Mouse (Mus musculus): Measurements from ENCODE around the gene 0610009B22Rik.

The 0610009B22Rik gene

GRCm38 (mm10) chr11:51658705-51659104, 30.0 kb downstream of the 0610009B22Rik start:
- DNase-seq, result peak; percentile 87 to 94

GRCm38 (mm10) chr11:51658291-51658690, 30.4 kb downstream of the 0610009B22Rik start:
- DNase-seq, result no peak

GRCm38 (mm10) chr11:51656798-51657521, 31.7 kb downstream of the 0610009B22Rik start:
- peak; percentile 78 to 96 for DNase-seq

GRCm38 (mm10) chr11:51654891-51655290, 33.8 kb downstream of the 0610009B22Rik start:
- no peak for DNase-seq

- no peak for DNase-seq
Measured at GRCm38 (mm10) chr11:51653736-51654135, 34.9 kb downstream of the 0610009B22Rik start.

- peak; percentile 42 to 66 for DNase-seq
Measured at GRCm38 (mm10) chr11:51652889-51653418, 35.7 kb downstream of the 0610009B22Rik start.

GRCm38 (mm10) chr11:51650691-51651515, 37.8 kb downstream of the 0610009B22Rik start, which contains the start of the genes N4bp3 and D930048N14Rik:
TSS of gene N4bp3 (minus strand) at chr11:51650842.
TSS of gene D930048N14Rik (plus strand) at chr11:51650954.
- peak; percentile 76 to 89 for DNase-seq

- no peak for DNase-seq
Measured at GRCm38 (mm10) chr11:51650261-51650660, 38.4 kb downstream of the 0610009B22Rik start.

- DNase-seq, result no peak
Measured at GRCm38 (mm10) chr11:51649889-51650199, 38.8 kb downstream of the 0610009B22Rik start.

- DNase-seq, result no peak
Measured at GRCm38 (mm10) chr11:51649111-51649888, 39.4 kb downstream of the 0610009B22Rik start.

GRCm38 (mm10) chr11:51648566-51648965, 40.1 kb downstream of the 0610009B22Rik start:
- DNase-seq, result peak; percentile 50 to 75

- peak; percentile 52 to 80 for DNase-seq
Measured at GRCm38 (mm10) chr11:51646751-51647667, 41.7 kb downstream of the 0610009B22Rik start.

- peak in 1 of 2 experiments; percentile 30 for DNase-seq
Measured at GRCm38 (mm10) chr11:51646245-51646644, 42.4 kb downstream of the 0610009B22Rik start.

- no peak for DNase-seq
Measured at GRCm38 (mm10) chr11:51645293-51645692, 43.4 kb downstream of the 0610009B22Rik start.

- no peak for DNase-seq
Measured at GRCm38 (mm10) chr11:51644217-51644616, 44.5 kb downstream of the 0610009B22Rik start.

- peak in 1 of 2 experiments; percentile 54 for DNase-seq
Measured at GRCm38 (mm10) chr11:51643761-51644160, 44.9 kb downstream of the 0610009B22Rik start.

- DNase-seq, result no peak
Measured at GRCm38 (mm10) chr11:51643202-51643601, 45.5 kb downstream of the 0610009B22Rik start.

GRCm38 (mm10) chr11:51640748-51641147, 47.9 kb downstream of the 0610009B22Rik start:
- DNase-seq, result peak in 1 of 2 experiments; percentile 63

GRCm38 (mm10) chr11:51638497-51638896, 50.2 kb downstream of the 0610009B22Rik start:
- DNase-seq, result no peak

GRCm38 (mm10) chr11:51637971-51638414, 50.7 kb downstream of the 0610009B22Rik start:
- DNase-seq, result no peak

- DNase-seq, result peak; percentile 69 to 83
Measured at GRCm38 (mm10) chr11:51636323-51636684, 52.4 kb downstream of the 0610009B22Rik start.

Data from kidney, postnatal 25 days (tissue).